Mouse (Mus musculus) CD4-positive, CD25-positive, alpha-beta regulatory T cell, adult 4 months (primary cell): ENCODE data around the gene Sv2b. TPM values are rescaled to one million over a fixed set of nuclear protein-coding genes. Genes with fewer than 3 reads are reported as not detected.

Source experiments
- ATAC-seq: one replicate; pipeline ENCODE4 v1.8.0; 2017
- polyA plus RNA-seq, 2 experiments: library from polyadenylated mRNA; unstranded; fragments of 100-300 nt; shearing (Covaris generic); gene quantifications; one replicate each; pipeline ENCODE4 v1.2.1; 2017

Sv2b gene
- polyA plus RNA-seq, 2 experiments from 2014 or later, result not detected

GRCm38 (mm10) chr7:75080163-75080562 lies 228.9 kb downstream of the Sv2b start:
- no peak for ATAC-seq

- no peak for ATAC-seq
These were observed 231.4 kb downstream of the Sv2b start for GRCm38 (mm10) chr7:75077560-75078208.

Other genes with a start within 250 kb of the Sv2b start
- gene Akap13, start 146.3 kb upstream of the Sv2b start, polyA plus RNA-seq, result 100 to 1,000 TPM; 382 to 420 TPM